Mouse (Mus musculus) heart, embryonic 13.5 days (tissue): ENCODE results near the gene Vrk1. TPM values are rescaled to one million over a fixed set of nuclear protein-coding genes. Genes with fewer than 3 reads are reported as not detected.

Experiments used
- ATAC-seq: fragments of 200-750 bp; cut with Nextera tagmentation; 2 replicates; pipeline ENCODE4 v1.8.0; 2017; ENCODE audit warnings: moderate TSS enrichment; ENCODE audit not compliant: insufficient number of reproducible peaks, low FRiP score, low TSS enrichment; ENCODE audit errors: extremely low read depth
- H3K27ac ChIP-seq: fragments of 300-500 bp; sonication (generic); replicated peaks from 2 replicates; pipeline ENCODE4 v1.5.1; 2015; ENCODE audit warnings: moderate library complexity, mild to moderate bottlenecking, inconsistent platforms
- H3K27me3 ChIP-seq: fragments of 300-500 bp; sonication (generic); replicated peaks from 2 replicates; pipeline ENCODE4 v1.6.1; 2015; ENCODE audit warnings: mild to moderate bottlenecking, inconsistent platforms
- H3K36me3 ChIP-seq: fragments of 300-500 bp; sonication (generic); 2 replicates; pipeline ENCODE4 v1.6.1; 2015; ENCODE audit warnings: mild to moderate bottlenecking, inconsistent platforms
- H3K4me1 ChIP-seq: fragments of 300-500 bp; sonication (generic); 2 replicates; pipeline ENCODE4 v1.6.1; 2015; ENCODE audit warnings: inconsistent platforms
- H3K4me2 ChIP-seq: fragments of 300-500 bp; sonication (generic); 2 replicates; pipeline ENCODE4 v1.6.1; 2015; ENCODE audit warnings: inconsistent platforms, mild to moderate bottlenecking, moderate library complexity
- H3K4me3 ChIP-seq: fragments of 300-500 bp; sonication (generic); 2 replicates; pipeline ENCODE4 v1.5.1; 2015; ENCODE audit warnings: moderate library complexity, mild to moderate bottlenecking, inconsistent platforms
- H3K9ac ChIP-seq: fragments of 300-500 bp; sonication (generic); 2 replicates; pipeline ENCODE4 v1.6.1; 2015; ENCODE audit warnings: inconsistent platforms, mild to moderate bottlenecking, moderate library complexity
- H3K9me3 ChIP-seq: fragments of 300-500 bp; sonication (generic); 2 replicates; pipeline ENCODE4 v1.6.1; 2016; ENCODE audit warnings: inconsistent platforms
- WGBS: fragments of 180-500 bp; shearing (Covaris S2); methylation state at CpG from one replicate; pipeline ENCODE4 v1.1.7; 2015; ENCODE audit warnings: mixed read lengths; 5-methylcytosine and 5-hydroxymethylcytosine counted together
- polyA plus RNA-seq: library from polyadenylated mRNA; unstranded; fragments of >200 nt; fragmentation: Nextera tagmentation; extraction: Ambion mirVana; gene quantifications from 2 replicates; pipeline ENCODE4 v1.2.1, GENCODE M21; 2015

The Vrk1 gene
- 41.4 and 43.7 TPM in 2 replicates for polyA plus RNA-seq

DNA sequence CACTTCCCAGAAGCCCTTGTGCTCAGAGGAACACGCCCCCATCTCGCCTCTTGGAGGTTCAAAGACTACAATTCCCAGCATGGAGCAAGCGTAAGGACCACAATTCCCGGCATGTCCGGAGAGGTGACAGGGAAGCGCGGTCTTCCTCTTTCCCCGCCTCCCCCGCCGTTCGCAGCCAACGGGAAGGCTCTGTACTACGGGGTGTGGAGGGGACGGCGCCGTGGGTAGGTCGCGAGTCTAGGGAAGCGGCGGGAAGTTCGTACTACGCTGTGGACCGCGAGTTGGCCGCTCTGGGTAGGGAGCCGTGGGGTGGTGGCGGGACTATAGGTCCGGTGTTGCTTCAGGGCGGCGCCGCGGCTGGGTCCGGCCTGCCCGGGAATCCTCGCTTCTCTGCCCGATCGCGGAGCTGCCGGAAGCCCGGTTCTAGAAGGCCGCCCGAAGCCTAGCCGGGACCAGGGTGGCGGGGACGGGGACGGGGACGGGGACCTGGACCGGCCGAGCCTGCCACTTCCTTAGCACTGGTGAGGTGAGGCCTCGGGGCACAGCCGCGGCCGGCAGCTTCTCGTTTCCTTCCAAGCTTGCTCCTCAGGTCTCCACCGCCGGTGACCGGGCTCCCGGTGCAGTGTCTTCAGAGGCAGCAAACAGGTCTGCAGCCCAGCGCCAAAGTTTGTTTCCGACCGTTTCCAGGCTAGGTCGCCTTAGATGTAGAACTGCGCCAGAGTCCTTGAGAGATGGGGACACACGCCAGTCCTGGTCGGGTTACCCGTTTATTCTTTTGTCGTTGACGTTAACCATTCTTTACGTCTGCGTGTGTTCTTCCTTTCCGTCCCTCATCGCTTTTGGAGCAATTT lies at the start of gene Vrk1:
Gene Vrk1 (plus strand): TSS at position 164 of the 851 bp plus-strand sequence.
- H3K36me3 ChIP-seq: peaks cover 6% of the 10 kb centered on the region; the same call in 1 of the 2 replicates
- H3K27ac ChIP-seq: peak within 1 kb of the TSS; percentile 70
- peak; percentile 98 for ATAC-seq
- H3K4me1 ChIP-seq: peaks cover 26% of the 10 kb centered on the region
- H3K4me2 ChIP-seq: peak within 1 kb of the TSS; percentile 88
- under 1% methylated on average over 72 of the region's 72 CpGs for WGBS
- H3K9me3 ChIP-seq: no peaks in the 10 kb centered on the region
- peak within 1 kb of the TSS; percentile 99 for H3K4me3 ChIP-seq
- H3K9ac ChIP-seq: peak within 1 kb of the TSS; percentile 92
- H3K27me3 ChIP-seq: no peaks in the 10 kb centered on the region

- 22% methylated on average over 19 of the region's 19 CpGs for WGBS
- H3K4me3 ChIP-seq: no peak overlapping the region
- H3K9me3 ChIP-seq: no peaks in the 10 kb centered on the region
- no peak overlapping the region for H3K9ac ChIP-seq
- no peak overlapping the region for H3K27ac ChIP-seq
- H3K4me1 ChIP-seq: peaks cover 19% of the 10 kb centered on the region
- H3K36me3 ChIP-seq: no peaks in the 10 kb centered on the region
- ATAC-seq: no peak
- H3K27me3 ChIP-seq: peaks cover 48% of the 10 kb centered on the region
- H3K4me2 ChIP-seq: peak overlapping the region; percentile 6
Observed at GRCm38 (mm10) chr12:105960592-105961330, 49.3 kb upstream of the Vrk1 start.

- no peaks in the 10 kb centered on the region for H3K36me3 ChIP-seq
- peaks cover 12% of the 10 kb centered on the region for H3K4me1 ChIP-seq
- 6% methylated on average over 12 of the region's 12 CpGs for WGBS
- ATAC-seq: no peak
- H3K9ac ChIP-seq: no peak overlapping the region
- H3K4me2 ChIP-seq: peak overlapping the region; percentile 100
- H3K4me3 ChIP-seq: peak overlapping the region; percentile 68
- H3K27ac ChIP-seq: no peak overlapping the region
- H3K9me3 ChIP-seq: no peaks in the 10 kb centered on the region
- peaks cover 50% of the 10 kb centered on the region for H3K27me3 ChIP-seq
Observed at GRCm38 (mm10) chr12:105961667-105962066, 48.4 kb upstream of the Vrk1 start.

GRCm38 (mm10) chr12:105962103-105963011 lies 47.7 kb upstream of the Vrk1 start:
- Histone ChIP-seq H3K9ac (peak overlapping the region; percentile 80), H3K4me2 (peak overlapping the region; percentile 100), H3K4me3 (peak overlapping the region; percentile 68), H3K4me1 (peaks cover 14% of the 10 kb centered on the region), H3K27me3 (peaks cover 50% of the 10 kb centered on the region), H3K9me3 (no peaks in the 10 kb centered on the region), H3K27ac (no peak overlapping the region), H3K36me3 (no peaks in the 10 kb centered on the region)
- 2% methylated on average over 37 of the region's 37 CpGs for WGBS
- ATAC-seq: peak; percentile 71; the same call in 1 of the 2 replicates

- 2% methylated on average over 30 of the region's 30 CpGs for WGBS
- no peaks in the 10 kb centered on the region for H3K36me3 ChIP-seq
- ATAC-seq: no peak; the same call in 1 of the 2 replicates
- no peaks in the 10 kb centered on the region for H3K9me3 ChIP-seq
- H3K27ac ChIP-seq: no peak overlapping the region
- H3K4me3 ChIP-seq: peak overlapping the region; percentile 68
- peak overlapping the region; percentile 100 for H3K4me2 ChIP-seq
- H3K27me3 ChIP-seq: peaks cover 48% of the 10 kb centered on the region
- peaks cover 20% of the 10 kb centered on the region for H3K4me1 ChIP-seq
- peak overlapping the region; percentile 80 for H3K9ac ChIP-seq
Observed at GRCm38 (mm10) chr12:105963012-105963572, 46.9 kb upstream of the Vrk1 start.

GRCm38 (mm10) chr12:105966887-105967637 lies 43.0 kb upstream of the Vrk1 start:
- Histone ChIP-seq H3K9ac (no peak overlapping the region), H3K27me3 (peaks cover 13% of the 10 kb centered on the region), H3K4me2 (peak overlapping the region; percentile 66), H3K4me3 (peak overlapping the region; percentile 46), H3K4me1 (peaks cover 19% of the 10 kb centered on the region), H3K9me3 (0 out of 2 replicates have a peak, but pooled peaks cover 2% of the 10 kb centered on the region), H3K36me3 (no peaks in the 10 kb centered on the region), H3K27ac (no peak overlapping the region)
- 49% methylated on average over 19 of the region's 19 CpGs for WGBS
- no peak for ATAC-seq

- Histone ChIP-seq H3K9ac (peak overlapping the region; percentile 70), H3K4me3 (peak overlapping the region; percentile 46), H3K4me2 (peak overlapping the region; percentile 66), H3K9me3 (0 out of 2 replicates have a peak, but pooled peaks cover 5% of the 10 kb centered on the region), H3K4me1 (peaks cover 13% of the 10 kb centered on the region; the same call in 1 of the 2 replicates), H3K27ac (no peak overlapping the region), H3K36me3 (no peaks in the 10 kb centered on the region), H3K27me3 (peaks cover 8% of the 10 kb centered on the region; the same call in 1 of the 2 replicates)
- WGBS: 9% methylated on average over 18 of the region's 18 CpGs
- no peak for ATAC-seq
Observed at GRCm38 (mm10) chr12:105967806-105968205, 42.2 kb upstream of the Vrk1 start.

GRCm38 (mm10) chr12:105971182-105971581 lies 38.8 kb upstream of the Vrk1 start:
- Histone ChIP-seq H3K27ac (no peak overlapping the region), H3K9ac (no peak overlapping the region), H3K4me2 (no peak overlapping the region), H3K27me3 (peaks cover 4% of the 10 kb centered on the region; the same call in 1 of the 2 replicates), H3K4me3 (no peak overlapping the region), H3K9me3 (0 out of 2 replicates have a peak, but pooled peaks cover 5% of the 10 kb centered on the region), H3K36me3 (no peaks in the 10 kb centered on the region), H3K4me1 (peaks cover 9% of the 10 kb centered on the region; the same call in 1 of the 2 replicates)
- 66% methylated on average over 7 of the region's 7 CpGs for WGBS
- no peak for ATAC-seq

DNA sequence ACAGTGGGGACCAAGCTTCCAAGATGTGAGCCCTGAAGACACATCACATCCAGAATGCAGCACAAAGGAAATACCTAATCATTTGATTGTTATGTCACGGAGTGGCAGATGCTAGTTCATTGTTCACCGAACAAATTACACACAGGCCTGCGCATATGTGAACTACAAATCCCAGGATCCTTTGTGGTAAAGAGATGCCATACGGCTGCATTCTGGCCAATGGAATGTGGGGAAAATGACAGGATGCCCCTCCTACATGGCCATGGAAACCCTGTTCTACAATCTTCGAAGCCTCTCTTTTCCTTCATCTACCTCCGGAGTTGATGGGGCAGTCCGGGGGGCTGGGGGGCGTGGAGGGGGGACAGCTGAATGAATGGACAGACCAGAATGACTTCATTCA lies 37.4 kb upstream of the Vrk1 start:
- Histone ChIP-seq H3K4me3 (no peak overlapping the region), H3K4me2 (no peak overlapping the region), H3K36me3 (no peaks in the 10 kb centered on the region), H3K9ac (no peak overlapping the region), H3K9me3 (0 out of 2 replicates have a peak, but pooled peaks cover 5% of the 10 kb centered on the region), H3K27me3 (0 out of 2 replicates have a peak, but pooled peaks cover 4% of the 10 kb centered on the region), H3K27ac (no peak overlapping the region), H3K4me1 (peaks cover 3% of the 10 kb centered on the region; the same call in 1 of the 2 replicates)
- no peak for ATAC-seq
- WGBS: 75% methylated on average over 8 of the region's 8 CpGs

GRCm38 (mm10) chr12:105973691-105974090 lies 36.3 kb upstream of the Vrk1 start:
- Histone ChIP-seq H3K27ac (no peak overlapping the region), H3K4me3 (no peak overlapping the region), H3K9me3 (0 out of 2 replicates have a peak, but pooled peaks cover 5% of the 10 kb centered on the region), H3K4me1 (no peaks in the 10 kb centered on the region), H3K4me2 (no peak overlapping the region), H3K36me3 (no peaks in the 10 kb centered on the region), H3K9ac (no peak overlapping the region), H3K27me3 (0 out of 2 replicates have a peak, but pooled peaks cover 4% of the 10 kb centered on the region)
- no peak for ATAC-seq
- WGBS: 49% methylated on average over 7 of the region's 9 CpGs
